28 mouse cellular contexts compared by ENCODE assay signal in genomic region chr9:31608084-31608870, GRCm38 (mm10).
A peak's percentile ranks its signal among the peaks of the same experiment; 100 is the strongest.
DNase-seq lines count a peak whose midpoint lies in the region; ATAC-seq and TF ChIP-seq lines count a peak whose summit lies in the region.
"Had no signal": no experiment of that assay in that cellular context is flagged by ENCODE, and none has a peak within 500 bp of the region (broad histone marks: within the 10 kb centered on the region; RNA-seq: fewer than 3 reads in every experiment).

No protein-coding gene starts in this region.

- no peaks in the 10 kb centered on the region for H3K9me3 ChIP-seq in kidney, embryonic 14.5 days (ENCODE audit: control insufficient read depth, low read length)
- no peaks in the 10 kb centered on the region for H3K9me3 ChIP-seq in limb, embryonic 10.5 days (replicated peaks)
- H3K9me3 ChIP-seq in stomach, postnatal 0 days (ENCODE audit: control insufficient read depth, low read length), result no peaks in the 10 kb centered on the region
- H3K9me3 ChIP-seq: hindbrain, embryonic 12.5 days; lung, embryonic 15.5 days; megakaryocyte, embryonic 14.5 days; midbrain, embryonic 13.5 days; neural tube, embryonic 13.5 days had no signal

- 63% methylated on average over 8 of the region's 8 CpGs for WGBS in kidney, adult 2 months
- WGBS in kidney, embryonic 14.5 days, result 52% methylated on average over 8 of the region's 8 CpGs
- 59% methylated on average over 8 of the region's 8 CpGs for WGBS in limb, embryonic 10.5 days
- WGBS in stomach, postnatal 0 days, result 48% methylated on average over 8 of the region's 8 CpGs

- H3K9ac ChIP-seq in kidney, embryonic 14.5 days (ENCODE audit: low read depth, low read length), result no peak overlapping the region
- no peak overlapping the region for H3K9ac ChIP-seq in stomach, postnatal 0 days (ENCODE audit: low read length)
- H3K9ac ChIP-seq: hindbrain, embryonic 12.5 days; lung, embryonic 15.5 days; midbrain, embryonic 13.5 days; neural tube, embryonic 13.5 days had no signal

- peak; percentile 14 to 16 for DNase-seq in cerebellum, postnatal 10 days
- no peak for DNase-seq in cerebellum, adult 9-10 months
- peak; percentile 26 for DNase-seq in kidney, adult 2 months
- peak; percentile 24 for DNase-seq in limb, embryonic 10.5 days (ENCODE audit: low spot score)
- DNase-seq in stomach, postnatal 0 days (ENCODE audit: low spot score), result peak; percentile 10
- DNase-seq: adrenal gland, adult 8-10 months; cerebellum, adult 11-12 months; cerebellum, postnatal 14 days; gastrocnemius, postnatal 25 days; heart, postnatal 36 days; kidney, postnatal 4 days; layer of hippocampus, postnatal 36 days; left cerebral cortex, postnatal 4 days; lung, postnatal 36 days; right cerebral cortex, postnatal 4 days had no signal

- H3K4me2 ChIP-seq in kidney, embryonic 14.5 days (replicated peaks; ENCODE audit: low read depth, low read length), result no peak overlapping the region
- H3K4me2 ChIP-seq in stomach, postnatal 0 days (replicated peaks; ENCODE audit: low read depth), result no peak overlapping the region
- H3K4me2 ChIP-seq: heart, embryonic 11.5 days; hindbrain, embryonic 12.5 days; liver, embryonic 11.5 days; lung, embryonic 15.5 days; midbrain, embryonic 13.5 days; neural tube, embryonic 13.5 days had no signal

- H3K27ac ChIP-seq in kidney, adult 2 months (ENCODE audit: insufficient read depth, low read depth, low read length), result no peak overlapping the region
- no peak overlapping the region for H3K27ac ChIP-seq in kidney, embryonic 14.5 days (ENCODE audit: low read depth, low read length)
- no peak overlapping the region for H3K27ac ChIP-seq in limb, embryonic 10.5 days
- peak overlapping the region; percentile 24 for H3K27ac ChIP-seq in stomach, postnatal 0 days (replicated peaks)
- H3K27ac ChIP-seq: hindbrain, embryonic 12.5 days; hindbrain, postnatal 0 days; lung, embryonic 15.5 days; midbrain, embryonic 13.5 days; neural tube, embryonic 13.5 days had no signal

- no peak for TF ChIP-seq CTCF in kidney, adult 2 months (conservative IDR thresholded peaks at IDR 0.05; ENCODE audit: insufficient read depth, insufficient read length, low read depth, low read length)
- TF ChIP-seq CTCF in stomach, postnatal 0 days (IDR thresholded peaks at IDR 0.05; ENCODE audit: low read depth), result no peak

- no peak for ATAC-seq in kidney, embryonic 14.5 days (ENCODE audit: low FRiP score, low TSS enrichment)
- ATAC-seq in stomach, postnatal 0 days (ENCODE audit: low FRiP score, low TSS enrichment), result no peak
- no peak for ATAC-seq in megakaryocyte, adult 5-6 weeks (ENCODE audit: poor library complexity, severe bottlenecking)
- ATAC-seq: CD4-positive, CD25-positive, alpha-beta regulatory T cell, adult 4 months; forebrain, embryonic 14.5 days; hindbrain, postnatal 0 days; intestine, postnatal 0 days; midbrain, embryonic 13.5 days had no signal

- H3K27me3 ChIP-seq in kidney, adult 2 months (replicated peaks; ENCODE audit: control insufficient read depth, insufficient read depth, low read length), result no peaks in the 10 kb centered on the region
- no peaks in the 10 kb centered on the region for H3K27me3 ChIP-seq in kidney, embryonic 14.5 days (ENCODE audit: control insufficient read depth, insufficient read depth, low read length)
- no peaks in the 10 kb centered on the region for H3K27me3 ChIP-seq in limb, embryonic 10.5 days (ENCODE audit: low read depth, poor library complexity, severe bottlenecking)
- H3K27me3 ChIP-seq in stomach, postnatal 0 days (ENCODE audit: control insufficient read depth, insufficient read depth, low read length), result no peaks in the 10 kb centered on the region
- H3K27me3 ChIP-seq: hindbrain, embryonic 12.5 days; lung, embryonic 15.5 days; megakaryocyte, embryonic 14.5 days; midbrain, embryonic 13.5 days; neural tube, embryonic 13.5 days had no signal

- TF ChIP-seq EP300 in stomach, postnatal 0 days (optimal IDR thresholded peaks at IDR 0.05), result no peak

- no peak for TF ChIP-seq POLR2A in kidney, adult 2 months (IDR thresholded peaks at IDR 0.05; ENCODE audit: low read depth, low read length)

- no peaks in the 10 kb centered on the region for H3K36me3 ChIP-seq in kidney, adult 2 months (ENCODE audit: control insufficient read depth, insufficient read depth, low read length)
- H3K36me3 ChIP-seq in kidney, embryonic 14.5 days (ENCODE audit: control insufficient read depth, insufficient read depth, low read length), result no peaks in the 10 kb centered on the region
- H3K36me3 ChIP-seq in limb, embryonic 10.5 days, result no peaks in the 10 kb centered on the region
- H3K36me3 ChIP-seq in stomach, postnatal 0 days (ENCODE audit: control insufficient read depth, insufficient read depth, low read length), result no peaks in the 10 kb centered on the region
- H3K36me3 ChIP-seq: hindbrain, embryonic 12.5 days; lung, embryonic 15.5 days; midbrain, embryonic 13.5 days; neural tube, embryonic 13.5 days had no signal

- H3K4me1 ChIP-seq in kidney, adult 2 months (ENCODE audit: control insufficient read depth, insufficient read depth, low read length), result peaks cover 4% of the 10 kb centered on the region; the same call in 1 of the 2 replicates
- no peaks in the 10 kb centered on the region for H3K4me1 ChIP-seq in kidney, embryonic 14.5 days (ENCODE audit: control insufficient read depth, insufficient read depth, low read length)
- peaks cover 15% of the 10 kb centered on the region for H3K4me1 ChIP-seq in limb, embryonic 10.5 days
- H3K4me1 ChIP-seq in stomach, postnatal 0 days (replicated peaks; ENCODE audit: control insufficient read depth, insufficient read depth), result no peaks in the 10 kb centered on the region; the same call in 1 of the 2 replicates
- H3K4me1 ChIP-seq: hindbrain, embryonic 12.5 days; megakaryocyte, embryonic 14.5 days; midbrain, embryonic 13.5 days; neural tube, embryonic 13.5 days had no signal

- no peak overlapping the region for H3K4me3 ChIP-seq in kidney, adult 2 months (ENCODE audit: insufficient read depth, low read depth, low read length)
- no peak overlapping the region for H3K4me3 ChIP-seq in kidney, embryonic 14.5 days (ENCODE audit: low read length)
- H3K4me3 ChIP-seq in limb, embryonic 10.5 days, result no peak overlapping the region
- no peak overlapping the region for H3K4me3 ChIP-seq in stomach, postnatal 0 days (ENCODE audit: low read depth, low read length)
- H3K4me3 ChIP-seq: hindbrain, embryonic 12.5 days; lung, embryonic 15.5 days; megakaryocyte, embryonic 14.5 days; midbrain, embryonic 13.5 days; neural tube, embryonic 13.5 days had no signal
